Mouse (Mus musculus): ENCODE measurements around the gene Naa20.
A peak's percentile ranks its signal among the peaks of the same experiment; 100 is the strongest.

Gene Naa20

GRCm38 (mm10) chr2:145901861-145902260, at the start of gene Naa20:
Naa20 (plus strand) TSS chr2:145902099.
- no peak for DNase-seq

GRCm38 (mm10) chr2:145855831-145856230, 46.1 kb upstream of the Naa20 start:
- peak in 1 of 2 experiments; percentile 44 for DNase-seq

DNA sequence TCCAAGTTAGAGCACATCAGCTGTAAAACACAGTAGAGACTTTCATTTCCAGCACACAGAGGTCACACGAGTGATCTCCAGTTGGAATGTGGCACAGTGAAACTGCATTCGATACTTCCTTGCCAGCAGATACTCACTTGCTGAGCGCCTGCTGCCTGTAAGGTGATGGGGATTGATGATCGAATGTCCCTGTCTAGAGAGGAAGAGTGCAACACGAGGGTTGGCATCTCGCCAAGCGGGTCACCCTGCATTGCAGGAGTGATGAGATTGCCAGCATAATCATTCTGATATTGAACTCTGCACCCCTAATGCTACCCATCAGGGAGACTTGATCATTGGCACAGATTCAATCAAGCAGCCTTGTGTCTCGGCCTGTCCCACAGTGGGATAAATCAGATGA, 44.0 kb upstream of the Naa20 start:
- DNase-seq, result peak in 1 of 2 experiments; percentile 60

- peak; percentile 80 to 90 for DNase-seq
Observed at GRCm38 (mm10) chr2:145859442-145859931, 42.4 kb upstream of the Naa20 start.

GRCm38 (mm10) chr2:145859932-145860801, 41.7 kb upstream of the Naa20 start:
- DNase-seq, result peak; percentile 87 to 91

DNA sequence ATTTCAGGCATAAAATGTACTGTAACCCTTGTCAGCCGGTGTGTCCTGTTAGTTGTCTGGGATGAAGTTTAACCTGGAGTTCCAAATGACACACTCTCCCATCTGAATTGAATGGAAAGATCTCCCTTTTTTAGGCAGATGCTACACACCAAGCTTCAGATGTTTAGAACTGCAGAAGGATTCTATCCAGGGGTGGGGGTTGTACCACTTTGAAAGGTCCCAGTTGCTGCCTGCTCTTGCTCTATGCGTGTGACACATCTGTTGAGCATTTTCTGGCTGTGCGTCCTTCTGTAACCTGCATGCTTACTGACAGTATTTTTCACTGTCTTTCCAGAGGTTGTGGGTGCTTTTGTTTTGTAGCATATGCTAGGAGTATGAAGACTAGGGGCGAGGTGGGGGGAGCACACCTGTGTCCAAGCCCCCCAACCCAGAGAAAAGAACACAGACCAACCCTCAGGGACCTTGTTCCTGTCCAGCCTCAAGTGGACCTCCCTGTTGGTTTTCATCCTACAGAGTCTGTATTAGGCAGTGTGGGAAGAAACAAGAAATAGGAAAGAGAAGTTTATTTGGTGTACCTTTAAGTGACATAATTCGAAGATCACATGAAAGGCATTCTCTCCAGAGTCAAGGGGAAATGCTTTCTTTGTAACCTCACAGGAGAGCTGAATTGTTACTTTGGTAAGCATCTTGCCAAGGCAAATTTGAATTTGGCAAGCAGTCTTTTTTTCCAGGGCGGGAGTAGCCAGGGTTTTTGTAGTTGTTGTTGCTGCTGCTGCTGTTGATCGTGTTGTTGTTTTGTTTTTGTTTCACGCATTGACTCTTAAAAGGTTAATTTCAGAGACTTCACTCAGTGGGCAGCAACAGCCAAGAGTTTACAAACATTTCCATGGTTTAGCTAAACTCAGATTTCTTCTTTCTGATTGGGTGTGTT, 40.4 kb upstream of the Naa20 start:
- peak in 1 of 2 experiments; percentile 16 for DNase-seq

DNA sequence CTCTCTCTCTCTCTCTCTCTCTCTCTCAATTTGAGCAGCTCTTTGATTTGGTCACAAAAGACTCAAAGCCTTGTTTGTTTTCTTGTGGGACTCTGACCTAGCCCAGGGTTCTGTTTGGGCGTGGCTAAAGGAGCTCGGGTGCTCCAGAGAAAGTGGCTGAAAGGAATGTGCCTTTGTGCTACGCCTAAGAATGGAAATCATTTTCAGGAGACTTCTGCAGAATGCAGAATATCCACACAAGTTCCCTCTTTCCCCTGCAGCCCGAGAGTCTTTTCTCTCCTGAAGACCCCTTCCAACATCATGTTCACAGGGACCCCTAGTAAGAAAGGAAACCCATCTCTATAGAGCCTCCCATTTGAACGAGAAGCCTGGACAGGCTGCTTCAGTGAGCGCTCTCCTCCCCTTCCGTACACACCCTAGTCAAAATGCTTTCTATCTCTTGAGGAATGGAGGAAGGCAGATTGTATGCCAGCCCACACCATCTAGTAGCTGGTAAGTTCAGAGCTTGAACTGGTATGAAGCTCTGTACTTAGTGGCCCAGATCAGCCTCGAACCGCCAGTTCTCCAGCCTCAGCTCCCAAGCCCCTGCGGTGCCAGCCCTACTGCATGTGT, 39.6 kb upstream of the Naa20 start:
- peak; percentile 49 to 72 for DNase-seq

- DNase-seq, result peak in 1 of 2 experiments; percentile 9
Observed at GRCm38 (mm10) chr2:145865344-145865743, 36.6 kb upstream of the Naa20 start.

DNA sequence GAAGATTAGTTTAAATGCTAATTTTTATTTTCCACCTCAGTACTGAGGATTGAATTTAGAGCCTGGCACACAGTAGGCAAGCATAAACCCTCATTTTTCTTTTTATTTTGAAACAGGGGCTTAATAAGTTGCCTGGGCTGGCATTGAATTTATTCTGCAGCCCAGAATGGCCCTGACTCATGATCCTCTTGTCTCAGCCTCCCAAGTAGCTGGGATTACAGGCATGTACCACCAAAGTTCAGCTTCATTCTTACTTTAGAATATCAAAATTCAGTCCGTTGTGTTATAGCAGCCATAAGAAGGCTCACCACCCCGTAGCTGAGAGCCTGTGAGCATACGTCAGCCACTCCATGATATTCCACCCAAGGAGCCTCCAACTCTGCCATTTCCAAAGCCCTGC, 35.7 kb upstream of the Naa20 start:
- no peak for DNase-seq

- peak; percentile 28 to 50 for DNase-seq
Observed at GRCm38 (mm10) chr2:145866695-145867449, 35.0 kb upstream of the Naa20 start.

GRCm38 (mm10) chr2:145871308-145871707, 30.6 kb upstream of the Naa20 start:
- peak in 1 of 2 experiments; percentile 16 for DNase-seq

GRCm38 (mm10) chr2:145872099-145872498, 29.8 kb upstream of the Naa20 start:
- DNase-seq, result no peak

GRCm38 (mm10) chr2:145873953-145874352, 27.9 kb upstream of the Naa20 start:
- DNase-seq, result no peak

DNA sequence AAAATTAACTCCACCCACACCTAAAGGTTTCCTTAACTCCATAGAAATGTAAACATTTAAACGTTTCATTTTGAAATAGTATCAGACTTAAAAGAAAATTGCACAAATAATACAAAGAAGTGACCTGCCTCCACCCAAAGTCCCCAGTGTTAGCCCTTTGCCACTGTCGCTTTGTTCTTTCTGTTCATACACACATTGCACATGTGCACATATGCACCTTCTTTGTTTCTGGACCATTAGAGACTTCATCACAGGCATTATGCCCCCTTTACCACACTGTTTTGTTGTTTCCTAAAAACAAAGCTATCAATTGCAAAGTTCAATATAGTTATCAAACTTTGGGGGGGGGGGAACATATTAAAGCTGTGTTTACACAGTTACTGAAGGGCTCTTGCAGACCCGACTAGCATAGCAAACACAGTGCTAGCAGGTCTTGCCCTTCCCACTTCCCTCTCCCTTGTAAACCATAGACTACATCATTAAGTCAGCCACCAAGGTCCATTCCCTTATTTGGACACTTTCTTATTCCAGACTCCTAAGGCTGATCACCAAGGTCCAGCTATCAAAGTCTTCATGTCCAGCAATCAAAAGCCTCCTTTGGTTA, 26.9 kb upstream of the Naa20 start:
- DNase-seq, result no peak

DNA sequence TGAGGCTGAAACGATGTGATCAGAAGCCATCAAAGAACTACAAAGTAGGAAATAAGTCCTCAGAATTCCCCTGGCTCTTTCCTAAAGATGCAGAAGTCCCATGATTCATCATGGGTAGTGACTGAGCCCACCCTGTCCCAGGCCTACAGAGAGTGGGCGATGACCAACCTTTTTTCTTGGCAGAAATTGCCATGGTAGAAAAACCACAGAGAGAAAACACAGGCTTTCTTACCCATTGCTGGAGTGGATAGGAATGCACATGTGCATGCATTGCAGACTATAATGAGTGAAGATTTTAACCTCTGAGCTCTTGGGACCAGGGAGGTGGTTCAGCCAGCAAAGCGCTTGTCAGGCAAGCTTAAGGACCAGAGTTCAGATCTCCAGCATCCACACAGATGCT, 24.7 kb upstream of the Naa20 start:
- no peak for DNase-seq

DNA sequence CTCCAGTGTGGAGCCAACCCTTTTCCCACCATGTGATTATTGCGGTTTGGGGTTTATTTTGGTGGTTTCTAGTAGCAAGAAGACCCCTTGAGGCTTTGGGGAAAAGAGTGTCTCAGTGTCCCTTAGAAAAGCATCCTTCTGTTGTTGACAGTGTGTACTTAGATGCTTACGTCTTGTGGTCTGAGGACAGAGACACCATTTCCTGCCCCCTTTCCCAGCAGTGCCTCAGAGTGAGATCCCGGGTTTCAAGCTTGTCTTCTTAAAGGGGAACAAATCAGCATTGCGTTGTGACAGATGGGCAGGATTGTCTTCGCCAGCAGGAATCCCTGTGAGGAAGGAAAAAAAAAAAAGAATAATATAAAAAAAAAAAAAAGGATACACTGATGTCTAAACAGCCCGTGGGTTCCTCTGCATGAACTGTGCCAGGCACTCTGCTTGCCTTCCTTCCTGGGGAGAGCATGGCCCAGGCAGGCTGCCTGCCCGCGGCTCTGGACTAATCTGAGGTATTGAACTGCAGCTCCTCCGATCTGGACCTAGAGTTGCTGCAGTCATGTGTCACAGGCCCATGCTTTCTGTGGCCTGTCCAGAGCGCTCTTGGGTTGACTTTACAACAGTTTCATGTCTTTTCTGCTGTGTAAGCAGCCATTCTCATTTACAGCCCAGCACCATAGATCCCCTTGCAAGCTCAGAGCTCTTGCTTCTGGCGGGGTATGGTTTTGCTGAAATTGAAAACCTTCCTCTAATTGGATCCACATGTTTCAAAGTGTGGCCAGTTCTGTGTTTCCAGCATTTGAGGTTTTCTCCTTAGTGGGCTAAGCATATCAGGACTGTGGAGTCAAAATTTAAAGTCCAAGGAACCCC, 20.8 kb upstream of the Naa20 start:
- DNase-seq, result peak in 1 of 2 experiments; percentile 54

DNA sequence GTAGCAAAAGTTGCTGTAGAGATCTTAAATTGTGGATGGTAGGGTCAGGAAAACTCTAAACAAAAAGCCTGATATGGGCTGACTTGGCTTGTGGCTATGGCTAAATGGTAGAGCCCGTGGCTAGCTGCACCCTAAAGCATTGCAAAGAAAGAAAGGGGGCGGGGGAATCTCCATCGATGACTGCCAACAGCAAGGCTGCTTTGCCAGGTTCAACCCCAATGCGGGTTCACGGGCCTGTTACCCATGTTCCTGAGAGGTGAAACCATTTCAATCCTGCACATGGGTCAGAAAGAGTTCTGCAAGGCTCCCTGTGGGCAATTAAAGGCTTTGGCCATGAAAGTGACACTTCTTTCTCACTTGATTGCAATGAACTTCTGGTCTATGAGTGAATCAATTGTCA, 20.0 kb upstream of the Naa20 start:
- no peak for DNase-seq

- DNase-seq, result no peak
Observed at GRCm38 (mm10) chr2:145882398-145882797, 19.5 kb upstream of the Naa20 start.

- DNase-seq, result no peak
Observed at GRCm38 (mm10) chr2:145884036-145884912, 17.6 kb upstream of the Naa20 start.

All from lung, postnatal 4 days (tissue).